Mouse (Mus musculus): ENCODE data around the gene Fut2. TPM values are rescaled to one million over a fixed set of nuclear protein-coding genes. Genes with fewer than 3 reads are reported as not detected.

Fut2 gene
- not detected for total RNA-seq (2018; cell fraction: chromatin; rRNA removed)
- not detected for total RNA-seq (2018; cell fraction: cytosol; rRNA removed)
- total RNA-seq (2018; cell fraction: nucleus; rRNA removed), result not detected
- polyA plus RNA-seq (2018), result not detected in 3 replicates

GRCm38 (mm10) chr7:45666161-45666560, at the start of gene Fut2:
Fut2 (minus strand) TSS chr7:45666394.
- Histone ChIP-seq H3K4me3 (ENCODE audit: inconsistent target) (no peak within 1 kb of the TSS), H3K36me3 (ENCODE audit: inconsistent target) (no peaks in the 10 kb centered on the region), H3K79me2 (ENCODE audit: inconsistent target) (no peaks in the 10 kb centered on the region), H3K27ac (no peak within 1 kb of the TSS)
- 78% methylated on average over 7 of the region's 7 CpGs for WGBS (ENCODE audit: missing documents)

- Histone ChIP-seq H3K36me3 (ENCODE audit: inconsistent target) (peaks cover 42% of the 10 kb centered on the region), H3K4me3 (ENCODE audit: inconsistent target) (peak within 1 kb of the TSS; percentile 78), H3K79me2 (ENCODE audit: inconsistent target) (peaks cover 82% of the 10 kb centered on the region), H3K27ac (peak within 1 kb of the TSS; percentile 98)
- WGBS (ENCODE audit: missing documents), result 6% methylated on average over 34 of the region's 34 CpGs
These were observed 49.0 kb upstream of the Fut2 start, which contains the start of gene Rpl18 for GRCm38 (mm10) chr7:45715090-45715708. Rpl18 (plus strand) TSS chr7:45715457.

GRCm38 (mm10) chr7:45714630-45715089, 48.5 kb upstream of the Fut2 start:
- Histone ChIP-seq H3K27ac (peak overlapping the region; percentile 58), H3K79me2 (ENCODE audit: inconsistent target) (peaks cover 87% of the 10 kb centered on the region), H3K36me3 (ENCODE audit: inconsistent target) (peaks cover 43% of the 10 kb centered on the region), H3K4me3 (ENCODE audit: inconsistent target) (peak overlapping the region; percentile 78)
- WGBS (ENCODE audit: missing documents), result 14% methylated on average over 14 of the region's 14 CpGs

- Histone ChIP-seq H3K36me3 (ENCODE audit: inconsistent target) (peaks cover 43% of the 10 kb centered on the region), H3K79me2 (ENCODE audit: inconsistent target) (peaks cover 87% of the 10 kb centered on the region), H3K27ac (peak overlapping the region; percentile 58), H3K4me3 (ENCODE audit: inconsistent target) (peak overlapping the region; percentile 78)
- 88% methylated on average over 6 of the region's 6 CpGs for WGBS (ENCODE audit: missing documents)
These were observed 47.8 kb upstream of the Fut2 start for GRCm38 (mm10) chr7:45713881-45714520.

GRCm38 (mm10) chr7:45713396-45713795, 47.2 kb upstream of the Fut2 start:
- WGBS (ENCODE audit: missing documents), result 89% methylated on average over 13 of the region's 16 CpGs
- Histone ChIP-seq H3K79me2 (ENCODE audit: inconsistent target) (peaks cover 85% of the 10 kb centered on the region), H3K27ac (no peak overlapping the region), H3K36me3 (ENCODE audit: inconsistent target) (peaks cover 43% of the 10 kb centered on the region), H3K4me3 (ENCODE audit: inconsistent target) (no peak overlapping the region)

GRCm38 (mm10) chr7:45712022-45712757, 46.0 kb upstream of the Fut2 start:
- no peak overlapping the region for H3K4me3 ChIP-seq (ENCODE audit: inconsistent target)
- peaks cover 43% of the 10 kb centered on the region for H3K36me3 ChIP-seq (ENCODE audit: inconsistent target)
- 93% methylated on average over 20 of the region's 21 CpGs for WGBS (ENCODE audit: missing documents)

GRCm38 (mm10) chr7:45711316-45712021, 45.3 kb upstream of the Fut2 start:
- H3K36me3 ChIP-seq (ENCODE audit: inconsistent target), result peaks cover 43% of the 10 kb centered on the region
- WGBS (ENCODE audit: missing documents), result 89% methylated on average over 22 of the region's 24 CpGs
- no peak overlapping the region for H3K4me3 ChIP-seq (ENCODE audit: inconsistent target)
- no peak overlapping the region for H3K27ac ChIP-seq
- H3K79me2 ChIP-seq (ENCODE audit: inconsistent target), result peaks cover 73% of the 10 kb centered on the region

More at GRCm38 (mm10) chr7:45712022-45712757, 46.0 kb upstream of the Fut2 start:
- H3K79me2 ChIP-seq (ENCODE audit: inconsistent target), result peaks cover 80% of the 10 kb centered on the region
- H3K27ac ChIP-seq, result no peak overlapping the region

GRCm38 (mm10) chr7:45710477-45711191, 44.4 kb upstream of the Fut2 start:
- Histone ChIP-seq H3K27ac (no peak overlapping the region), H3K36me3 (ENCODE audit: inconsistent target) (peaks cover 43% of the 10 kb centered on the region), H3K79me2 (ENCODE audit: inconsistent target) (peaks cover 75% of the 10 kb centered on the region), H3K4me3 (ENCODE audit: inconsistent target) (no peak overlapping the region)
- 94% methylated on average over 20 of the region's 20 CpGs for WGBS (ENCODE audit: missing documents)

- no peak overlapping the region for H3K4me3 ChIP-seq (ENCODE audit: inconsistent target)
- WGBS (ENCODE audit: missing documents), result 90% methylated on average over 14 of the region's 14 CpGs
- H3K36me3 ChIP-seq (ENCODE audit: inconsistent target), result peaks cover 43% of the 10 kb centered on the region
These were observed 43.6 kb upstream of the Fut2 start for GRCm38 (mm10) chr7:45709677-45710355.

GRCm38 (mm10) chr7:45709036-45709435, 42.8 kb upstream of the Fut2 start:
- Histone ChIP-seq H3K27ac (peak overlapping the region; percentile 96), H3K4me3 (ENCODE audit: inconsistent target) (peak overlapping the region; percentile 26; the same call in 1 of the 2 replicates), H3K79me2 (ENCODE audit: inconsistent target) (peaks cover 59% of the 10 kb centered on the region), H3K36me3 (ENCODE audit: inconsistent target) (peaks cover 43% of the 10 kb centered on the region)
- 92% methylated on average over 6 of the region's 6 CpGs for WGBS (ENCODE audit: missing documents)

More at GRCm38 (mm10) chr7:45709677-45710355, 43.6 kb upstream of the Fut2 start:
- Histone ChIP-seq H3K27ac (no peak overlapping the region), H3K79me2 (ENCODE audit: inconsistent target) (peaks cover 66% of the 10 kb centered on the region)

GRCm38 (mm10) chr7:45708221-45708761, 42.1 kb upstream of the Fut2 start:
- H3K36me3 ChIP-seq (ENCODE audit: inconsistent target), result peaks cover 40% of the 10 kb centered on the region
- peak overlapping the region; percentile 26 for H3K4me3 ChIP-seq (ENCODE audit: inconsistent target)
- WGBS (ENCODE audit: missing documents), result 34% methylated on average over 13 of the region's 13 CpGs
- H3K27ac ChIP-seq, result peak overlapping the region; percentile 96
- H3K79me2 ChIP-seq (ENCODE audit: inconsistent target), result peaks cover 51% of the 10 kb centered on the region

GRCm38 (mm10) chr7:45707375-45707967, 41.3 kb upstream of the Fut2 start:
- 2% methylated on average over 27 of the region's 27 CpGs for WGBS (ENCODE audit: missing documents)
- peak overlapping the region; percentile 96 for H3K27ac ChIP-seq
- H3K79me2 ChIP-seq (ENCODE audit: inconsistent target), result peaks cover 43% of the 10 kb centered on the region; the same call in 1 of the 2 replicates
- peaks cover 33% of the 10 kb centered on the region for H3K36me3 ChIP-seq (ENCODE audit: inconsistent target)
- H3K4me3 ChIP-seq (ENCODE audit: inconsistent target), result peak overlapping the region; percentile 27
